Mouse (Mus musculus): Measurements from ENCODE around the gene Gcm2.

Gene Gcm2
- long read RNA-seq, experiment 1 = 0 reads
- long read RNA-seq, experiment 2 = 0 reads

DNA sequence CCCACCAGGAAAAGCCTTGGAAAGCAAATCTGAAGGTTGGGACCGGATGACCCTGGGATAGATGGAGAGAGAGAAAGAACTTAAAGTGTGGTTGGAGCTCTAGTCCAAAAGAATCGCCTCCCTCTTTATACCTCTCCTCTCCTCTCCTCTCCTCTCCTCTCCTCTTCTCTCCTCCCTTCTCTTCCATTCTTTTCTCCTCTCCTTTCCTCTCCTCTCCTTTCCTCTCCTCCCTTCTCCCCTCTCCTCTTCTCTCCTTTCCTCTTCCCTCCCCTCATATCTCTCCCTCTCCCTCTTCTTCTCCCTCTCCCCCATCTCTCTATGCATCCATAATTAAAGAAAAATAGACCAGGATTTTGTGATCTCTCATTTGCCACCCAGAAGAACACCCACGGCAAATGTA lies at the start of gene Gcm2:
Gene Gcm2 (minus strand): TSS at position 101 of the 400 bp plus-strand sequence.
- intact Hi-C loops (cut with DNase I) = no loop called here

DNA sequence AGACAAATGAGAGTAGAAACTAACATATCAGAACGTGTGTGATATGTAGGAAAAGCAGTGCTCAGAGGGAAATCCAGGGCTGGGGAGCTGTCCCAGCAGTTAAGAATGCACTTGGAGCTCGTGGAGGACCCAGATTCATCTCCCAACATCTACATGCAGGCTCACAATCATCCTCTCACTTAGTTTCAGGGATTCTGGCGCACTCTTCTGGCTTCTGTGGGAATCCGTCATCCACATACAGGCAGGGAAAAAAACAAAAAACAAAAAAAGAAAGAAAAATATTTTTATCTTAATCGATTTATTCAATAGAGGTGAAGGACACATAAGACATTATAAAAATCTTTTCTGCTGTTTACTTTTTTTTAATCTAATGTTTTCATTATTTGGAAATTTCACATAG lies 47.6 kb upstream of the Gcm2 start:
- intact Hi-C loops (cut with DNase I) = no loop called here

DNA sequence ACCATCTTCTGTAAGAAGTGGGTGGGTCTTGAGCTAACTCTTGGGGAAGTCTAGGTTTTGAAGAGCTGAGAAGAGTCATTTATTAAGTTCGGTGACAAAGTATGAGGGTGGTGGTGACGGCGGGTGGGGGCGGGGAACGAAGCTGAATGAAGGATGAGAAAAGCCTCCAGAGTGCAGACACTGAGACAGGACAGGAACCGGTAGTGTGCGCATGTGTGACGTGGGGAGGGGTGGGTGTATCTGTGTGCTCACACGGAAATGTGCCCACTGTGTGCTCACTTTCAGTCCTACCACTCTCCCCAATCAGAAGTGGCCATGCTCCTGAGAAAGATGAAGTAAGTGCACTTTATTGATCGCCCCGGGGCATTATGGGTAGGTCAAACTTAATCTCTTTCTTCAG lies 42.3 kb upstream of the Gcm2 start:
- intact Hi-C loops (cut with DNase I) = no loop called here

DNA sequence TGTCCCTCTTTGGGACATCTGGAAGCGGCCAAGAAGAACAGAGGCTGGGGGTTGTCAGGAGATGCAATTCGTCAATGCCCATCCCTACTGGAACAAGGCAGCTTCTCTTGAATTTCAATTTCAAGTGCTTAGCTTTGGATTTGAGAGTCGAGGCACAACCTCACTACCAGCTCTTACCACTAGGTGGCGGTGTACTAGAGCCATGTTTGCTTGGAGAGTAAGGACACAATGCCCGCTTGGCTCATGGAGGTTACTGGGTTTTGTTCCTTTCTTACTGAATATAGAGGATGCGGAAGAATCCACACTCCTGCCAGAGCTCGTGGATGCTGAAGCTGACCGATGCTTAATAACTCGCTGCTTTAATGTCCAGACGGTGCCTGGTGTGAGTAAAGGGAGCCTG lies 35.4 kb upstream of the Gcm2 start:
- intact Hi-C loops (cut with DNase I) = loop anchor here (2.0 kb wide), 1 partner anchor 93 kb away; no protein-coding TSS in a partner anchor

DNA sequence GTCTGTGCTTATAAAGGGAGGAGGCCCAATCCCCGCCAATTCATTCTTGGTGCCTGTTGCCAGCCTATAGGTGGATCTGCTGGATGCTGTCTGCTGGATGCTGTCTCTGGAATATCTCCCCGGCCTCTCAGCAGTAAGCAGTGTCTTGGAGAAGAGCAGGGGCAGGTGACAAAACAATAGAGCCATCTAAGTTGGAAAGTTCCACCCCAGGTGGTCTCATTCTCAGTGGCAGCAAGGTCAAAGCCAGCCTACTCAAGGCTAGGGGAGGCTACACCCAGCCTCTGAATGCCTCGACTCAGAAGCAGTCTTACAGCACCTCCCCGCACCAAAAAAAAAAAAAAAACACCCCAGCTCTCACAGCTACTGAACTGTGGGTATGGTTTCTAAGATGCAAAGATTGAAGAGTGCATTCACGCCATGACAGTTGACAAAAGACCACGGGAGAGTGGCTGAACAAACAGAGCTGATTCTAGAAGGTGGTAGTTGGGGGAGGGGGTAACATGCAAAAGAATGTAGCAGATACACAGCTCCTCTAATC lies 34.7 kb upstream of the Gcm2 start:
- intact Hi-C loops (cut with DNase I) = no loop called here

DNA sequence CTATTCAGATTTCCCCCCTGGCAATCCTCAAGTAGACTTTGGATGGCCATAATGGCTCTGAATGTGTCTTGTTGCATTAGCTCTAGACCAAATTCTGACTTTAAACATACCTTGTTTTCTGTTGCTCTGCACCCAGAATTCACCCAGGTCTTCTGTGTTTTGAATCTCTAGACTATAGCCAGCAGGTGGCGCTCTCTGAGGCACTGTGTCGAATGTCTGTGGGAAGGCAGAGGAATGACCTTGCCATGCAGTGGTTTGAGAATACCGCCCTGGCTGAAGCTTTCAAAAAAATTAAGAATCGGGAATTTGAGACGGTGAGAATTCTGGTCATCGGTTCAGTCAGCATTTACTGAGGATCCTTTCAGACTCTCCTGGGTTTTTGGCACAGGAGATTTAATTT lies 24.1 kb upstream of the Gcm2 start:
- intact Hi-C loops (cut with DNase I) = no loop called here

DNA sequence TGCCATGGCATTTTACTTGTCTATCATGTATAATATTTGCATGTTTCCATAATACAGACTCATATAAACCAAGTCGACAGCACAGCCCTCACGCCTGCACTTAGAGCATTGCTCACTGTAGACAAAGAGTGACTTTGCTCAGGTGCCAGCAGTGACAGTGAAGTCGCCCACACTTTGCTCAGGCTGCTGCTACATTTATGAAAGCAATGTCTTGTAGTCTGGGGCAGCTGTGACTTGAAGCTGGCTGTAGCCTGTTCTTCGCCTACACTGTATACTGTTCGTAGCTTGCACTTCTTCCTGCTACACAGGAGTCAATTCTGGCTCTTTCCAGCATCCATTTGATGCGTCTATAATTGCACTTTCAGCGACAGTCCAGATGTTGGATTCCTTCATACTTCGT lies 18.2 kb upstream of the Gcm2 start:
- intact Hi-C loops (cut with DNase I) = no loop called here

DNA sequence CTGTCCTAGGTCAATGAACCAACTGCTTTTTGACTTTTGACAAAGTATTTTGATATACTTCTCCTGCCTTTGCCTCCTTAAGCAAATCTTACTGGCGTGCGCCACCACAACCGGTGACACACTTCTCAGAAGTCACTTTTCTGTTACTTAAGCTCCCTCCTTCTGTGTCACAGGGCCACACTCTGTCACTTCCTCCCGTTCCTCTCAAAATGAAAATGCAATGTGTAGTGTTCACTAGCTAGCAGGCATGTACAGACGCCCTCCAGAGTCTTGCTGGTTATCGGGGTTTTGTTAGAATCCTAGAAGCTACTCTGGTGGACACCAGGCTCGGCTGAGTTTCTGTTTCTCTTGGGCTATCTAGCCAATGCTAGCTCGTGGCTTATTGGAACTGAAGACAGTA lies 17.5 kb upstream of the Gcm2 start:
- intact Hi-C loops (cut with DNase I) = no loop called here

DNA sequence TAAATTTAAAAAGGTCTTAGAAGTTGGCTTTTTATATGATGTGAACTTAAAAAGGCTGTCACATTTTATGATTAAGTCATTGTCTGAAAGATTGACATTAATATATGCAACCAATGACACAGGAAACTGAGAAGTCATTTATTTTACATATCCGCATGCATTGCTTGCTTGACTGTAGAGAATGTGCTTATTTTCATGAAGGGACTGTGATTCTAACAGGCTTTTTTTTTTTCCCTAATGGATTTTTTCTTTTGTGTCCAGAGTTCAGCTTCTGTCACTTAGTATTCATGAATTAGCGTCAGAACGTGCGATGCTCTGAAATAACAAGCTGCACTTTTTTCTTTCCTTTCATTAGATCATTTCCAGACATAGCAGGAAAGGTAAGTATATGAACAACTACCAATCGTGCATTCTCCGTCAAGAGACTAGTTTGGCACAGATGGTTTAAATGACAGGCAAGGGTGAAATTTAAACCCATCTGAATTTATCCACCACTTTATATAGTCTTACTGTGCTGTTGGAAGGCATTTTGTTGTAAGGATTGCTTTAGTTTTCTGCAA lies 12.9 kb upstream of the Gcm2 start:
- intact Hi-C loops (cut with DNase I) = no loop called here

DNA sequence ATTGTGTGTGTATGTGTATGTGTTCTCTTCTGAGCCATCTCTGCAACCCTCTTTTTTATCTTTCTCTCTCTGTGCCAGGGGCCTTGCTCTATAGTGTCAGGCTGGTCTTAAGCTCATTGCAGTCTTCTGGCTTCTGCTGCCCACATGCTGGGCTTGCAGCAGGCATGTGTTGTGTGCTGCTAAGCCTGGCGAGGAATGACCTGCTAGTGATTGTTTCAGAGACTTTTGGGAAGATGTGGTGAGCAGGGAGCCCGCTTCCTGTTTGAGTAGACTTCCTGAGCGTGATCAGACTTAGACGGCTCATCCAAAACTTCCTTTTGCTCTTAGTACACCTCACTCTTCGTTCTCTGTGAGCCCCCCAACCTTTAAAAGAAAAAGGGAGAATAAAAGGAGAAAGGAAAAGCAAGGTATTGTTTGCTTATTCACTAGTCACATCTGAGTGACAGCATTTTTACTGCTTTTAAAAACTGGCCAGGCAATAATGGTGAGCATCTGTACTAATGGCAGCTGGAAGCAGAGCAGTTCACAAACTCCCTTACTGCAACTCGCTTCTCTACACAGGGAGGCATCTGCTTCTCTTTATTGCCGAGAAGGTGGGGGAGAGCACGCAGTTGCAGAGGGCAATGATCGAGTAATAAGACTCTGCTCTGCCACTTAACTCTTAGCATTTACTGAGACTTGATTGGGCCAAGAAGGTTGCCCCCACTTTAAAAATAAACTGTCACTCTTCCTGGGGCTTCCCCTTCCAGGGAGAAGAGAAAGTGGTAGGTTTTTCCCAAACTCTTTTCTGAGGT lies 8.5 kb upstream of the Gcm2 start:
- intact Hi-C loops (cut with DNase I) = no loop called here

DNA sequence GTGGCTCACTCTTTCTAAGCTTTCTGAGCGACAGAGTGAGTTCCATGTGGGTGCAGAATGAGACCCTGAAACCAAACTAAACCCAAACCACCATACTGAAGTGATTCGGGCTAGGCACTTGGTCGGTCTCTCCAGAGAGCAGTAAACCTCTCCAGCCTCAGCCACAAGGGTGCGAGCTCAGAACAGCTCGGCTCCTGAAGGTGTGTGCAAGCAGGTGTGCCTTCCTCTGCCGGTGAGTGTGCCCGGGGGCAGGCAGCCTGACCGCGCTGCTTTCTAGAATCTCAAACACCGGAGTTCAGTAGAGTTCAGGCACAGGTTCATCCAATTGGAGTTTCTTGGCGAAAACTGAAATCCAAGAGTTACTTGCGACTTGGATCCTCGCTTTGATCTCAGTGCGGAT lies 3.1 kb upstream of the Gcm2 start, which contains the start of gene Sycp2l:
Gene Sycp2l (plus strand): TSS at position 368 of the 400 bp plus-strand sequence.
- intact Hi-C loops (cut with DNase I) = no loop called here

DNA sequence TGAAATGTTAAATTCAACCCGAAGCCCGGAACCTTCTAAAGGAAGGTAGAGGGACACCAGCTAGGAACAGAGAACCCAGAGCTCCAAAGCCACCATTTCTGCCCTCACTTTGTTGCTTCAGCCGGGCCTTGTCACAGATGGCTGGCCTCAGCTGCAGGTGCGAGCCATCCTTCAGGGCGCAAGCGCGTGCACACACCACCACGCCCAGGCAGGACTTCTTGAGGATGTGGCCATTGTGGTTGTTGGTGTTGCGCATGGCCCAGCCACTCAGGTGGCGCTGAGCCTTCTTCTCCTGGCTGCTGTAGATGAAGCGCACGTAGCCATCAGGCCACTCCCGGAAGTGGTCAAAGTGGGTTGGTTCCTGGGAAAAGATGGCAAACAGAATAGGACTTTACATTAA lies 5.3 kb downstream of the Gcm2 start:
- intact Hi-C loops (cut with DNase I) = no loop called here

DNA sequence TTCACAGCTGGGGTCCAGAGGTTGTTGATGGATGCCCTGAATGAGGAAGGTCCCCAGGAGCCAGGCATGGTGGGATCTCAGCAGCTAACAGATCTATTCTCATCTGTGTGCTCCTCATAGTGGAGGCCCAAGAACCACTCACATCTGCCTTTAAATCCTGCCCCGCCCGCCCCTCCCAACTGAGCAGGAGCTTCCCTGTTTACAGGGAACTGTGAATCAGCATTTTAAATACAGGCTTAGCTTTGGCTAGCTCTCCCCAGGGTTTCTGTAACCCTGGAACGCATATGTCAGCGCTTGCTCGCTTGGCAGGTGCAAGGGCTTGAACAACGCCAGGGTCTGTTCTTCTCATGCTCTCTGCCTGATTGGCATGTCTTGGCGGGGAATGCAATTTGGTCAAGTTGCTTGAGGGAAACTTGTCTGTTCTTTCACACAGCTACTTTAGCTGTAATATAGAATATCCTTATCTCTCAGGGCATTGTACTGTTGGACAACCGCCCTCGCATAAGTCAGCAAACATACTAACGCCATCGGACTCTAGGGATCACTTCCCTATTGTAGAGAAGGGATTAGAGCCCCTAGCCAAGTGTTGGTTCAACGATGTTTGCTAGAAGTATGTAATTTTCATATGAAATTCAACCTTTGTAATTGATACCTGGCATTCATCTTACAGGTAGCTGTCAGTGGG lies 6.9 kb downstream of the Gcm2 start:
- intact Hi-C loops (cut with DNase I) = no loop called here

DNA sequence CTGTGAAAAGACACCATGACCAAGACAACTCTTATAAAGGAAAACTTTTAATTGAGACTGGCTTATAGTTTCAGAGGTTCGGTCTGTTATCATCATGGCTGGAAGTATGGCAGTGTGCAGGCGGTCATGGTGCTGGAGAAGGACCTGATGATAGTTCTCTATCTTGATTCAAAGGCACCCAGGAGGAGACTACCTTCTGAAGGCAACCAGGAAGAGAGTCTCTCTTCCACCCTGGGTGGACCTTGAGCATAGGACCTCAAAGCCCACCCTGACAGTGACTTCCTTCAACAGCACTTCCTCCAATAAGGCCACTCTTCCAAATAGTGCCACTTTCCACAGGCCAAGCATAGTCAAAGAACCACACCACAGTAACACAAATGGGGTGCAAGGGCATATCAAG lies 10.8 kb downstream of the Gcm2 start:
- intact Hi-C loops (cut with DNase I) = no loop called here

DNA sequence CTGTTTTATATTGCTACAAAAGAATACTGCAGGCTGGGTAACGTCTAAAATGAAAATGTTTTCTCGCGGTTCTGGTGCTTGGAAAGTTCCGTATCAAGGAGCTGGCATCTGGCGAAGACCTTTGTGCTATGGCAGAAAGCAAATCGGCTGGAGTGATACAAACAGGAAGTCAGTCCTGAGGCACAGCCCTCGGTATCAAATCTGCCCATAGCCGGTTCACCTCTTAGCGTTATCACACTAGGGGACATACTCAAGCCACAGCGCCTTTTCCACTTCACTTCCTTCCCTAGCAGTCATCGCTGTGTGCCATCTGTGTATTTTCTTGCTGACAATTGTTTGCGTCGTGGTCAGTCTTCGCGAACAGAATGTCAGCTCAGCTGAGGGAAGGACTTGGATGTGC lies 12.5 kb downstream of the Gcm2 start:
- intact Hi-C loops (cut with DNase I) = no loop called here

DNA sequence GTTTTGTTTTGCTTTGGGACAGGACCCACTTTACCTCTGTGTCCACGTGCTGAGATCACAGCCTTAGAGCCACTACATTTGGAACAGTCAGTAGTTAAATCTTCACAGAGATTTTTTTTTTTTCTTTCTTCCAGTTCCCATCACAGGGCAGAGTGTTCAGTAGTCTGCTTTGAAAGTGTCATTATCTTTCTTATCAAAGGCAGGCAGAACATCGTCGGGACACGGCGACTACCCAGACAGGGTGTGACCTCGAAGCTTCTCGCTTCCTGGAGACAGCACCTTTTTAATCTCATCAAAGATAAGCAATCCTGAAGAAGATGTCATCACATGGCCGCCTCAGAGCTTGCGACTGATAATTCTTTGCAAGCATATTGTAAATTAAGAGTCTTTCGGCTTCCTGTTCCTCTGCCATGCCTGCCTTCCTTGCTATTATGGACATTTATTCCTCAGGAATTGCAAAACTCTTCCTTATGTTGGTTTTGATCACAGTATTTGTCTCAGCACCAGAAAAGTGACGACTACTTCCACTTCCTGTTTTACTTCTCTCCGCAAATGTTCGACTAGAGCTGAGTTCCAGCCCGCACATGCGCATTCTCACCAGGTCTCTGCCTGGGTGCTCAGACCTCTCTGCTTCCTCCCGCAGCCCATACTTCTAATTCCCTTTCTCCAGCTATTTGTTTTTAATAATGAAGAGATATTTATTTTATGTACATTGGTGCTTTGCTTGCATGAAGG lies 13.3 kb downstream of the Gcm2 start:
- intact Hi-C loops (cut with DNase I) = no loop called here

DNA sequence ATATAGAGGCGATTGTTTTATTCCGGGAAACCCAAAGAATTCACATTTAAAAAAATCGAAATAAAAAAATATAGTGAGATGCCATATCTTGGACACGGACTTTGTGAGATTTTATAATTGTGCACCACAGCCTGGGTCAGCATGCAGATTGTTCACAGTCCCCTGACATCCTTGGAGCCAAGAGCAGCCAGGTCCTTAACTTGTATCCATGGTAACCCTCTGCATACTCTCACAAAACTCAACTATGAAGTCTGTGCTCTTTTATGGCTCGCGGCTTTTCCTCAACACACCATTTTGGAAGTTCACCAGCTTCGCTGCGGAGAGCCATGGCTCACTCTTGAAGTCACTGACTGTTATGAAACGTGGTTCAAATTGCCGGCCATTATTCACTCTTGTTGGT lies 16.7 kb downstream of the Gcm2 start:
- intact Hi-C loops (cut with DNase I) = no loop called here

DNA sequence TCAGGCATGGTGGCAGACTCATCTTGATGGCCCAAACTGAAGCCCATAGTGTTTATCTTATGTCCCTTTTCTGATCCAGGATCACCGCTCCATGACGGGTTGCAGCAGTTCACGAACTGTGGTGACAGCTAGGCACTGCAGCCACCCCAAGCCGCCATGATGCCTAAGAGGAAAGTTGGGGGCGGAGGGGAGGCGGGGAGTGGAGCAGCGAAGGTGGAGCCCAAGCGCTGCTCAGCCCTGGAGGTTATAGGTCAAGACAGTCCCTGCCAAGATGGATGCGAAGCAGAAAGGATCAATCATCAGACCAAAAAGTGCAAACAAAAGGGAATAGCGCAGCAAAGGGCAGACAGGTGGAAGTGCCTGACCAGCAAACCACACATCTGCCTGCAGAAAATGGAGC lies 19.6 kb downstream of the Gcm2 start:
- intact Hi-C loops (cut with DNase I) = no loop called here

DNA sequence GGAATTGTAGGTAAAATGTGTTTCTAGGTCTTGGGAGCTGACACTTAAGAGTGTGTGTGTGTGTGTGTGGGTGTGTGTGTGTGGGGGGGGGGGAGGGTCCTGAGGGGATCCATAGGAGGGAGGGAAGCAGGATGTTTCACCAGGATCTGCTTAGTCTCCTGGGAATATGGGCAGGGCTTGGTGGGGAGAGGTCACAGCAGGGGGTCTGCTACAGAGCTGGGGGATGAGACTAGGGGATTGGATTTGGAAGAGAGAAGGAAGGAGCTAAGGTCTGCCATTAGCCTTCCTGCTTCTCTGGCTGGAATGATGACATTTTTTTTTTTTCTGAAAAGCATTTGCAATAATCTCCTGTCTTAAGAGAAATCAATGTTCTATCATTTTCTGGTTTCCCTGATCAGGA lies 22.1 kb downstream of the Gcm2 start:
- intact Hi-C loops (cut with DNase I) = no loop called here

DNA sequence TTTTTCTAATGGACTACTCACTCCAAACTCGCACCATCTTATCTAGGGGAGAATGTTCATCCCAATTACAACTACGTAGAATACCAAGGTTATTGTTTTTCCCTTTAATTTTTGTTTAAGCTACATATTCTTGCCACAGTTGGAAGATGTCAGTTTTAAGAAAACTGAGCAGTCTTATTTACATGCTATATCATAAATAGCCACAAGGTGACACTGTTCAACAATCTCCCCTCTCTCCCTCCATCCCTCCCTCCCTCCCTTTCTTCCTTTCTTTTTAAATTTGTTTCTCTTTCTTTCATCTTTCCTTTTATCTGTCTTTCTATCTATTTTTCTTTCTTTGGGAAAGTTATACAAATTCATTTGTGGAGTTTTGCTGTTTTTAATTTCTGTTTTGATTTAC lies 25.7 kb downstream of the Gcm2 start:
- intact Hi-C loops (cut with DNase I) = loop anchor here (2.0 kb wide), 1 partner anchor 152 kb away; no protein-coding TSS in a partner anchor

DNA sequence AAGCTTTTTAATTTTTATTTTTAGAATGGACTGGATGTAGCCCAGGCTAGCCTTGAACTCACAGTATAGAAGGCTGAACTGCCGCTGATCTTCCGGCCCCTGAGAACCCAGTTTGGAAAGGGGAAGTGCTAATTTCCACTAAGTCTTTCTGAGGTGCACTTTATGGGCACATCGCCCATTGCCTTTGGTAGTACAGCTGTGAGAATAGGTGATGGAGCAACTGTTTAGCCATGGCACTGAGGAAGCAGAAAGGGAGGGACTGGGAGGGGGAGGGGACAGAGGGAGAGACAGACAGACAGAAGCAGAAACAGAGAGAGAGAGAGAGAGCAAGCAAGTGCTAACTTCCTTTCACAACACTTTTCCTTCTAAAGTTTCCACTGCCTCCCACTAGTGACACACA lies 26.3 kb downstream of the Gcm2 start:
- intact Hi-C loops (cut with DNase I) = loop anchor here (2.0 kb wide), 1 partner anchor 152 kb away; no protein-coding TSS in a partner anchor

Measured in adrenal gland (tissue).